Mouse (Mus musculus) mature B cell (primary cell): Measurements from ENCODE around the gene Cdhr5.
"Not testable (repeated sequence)": the region's sequence is repeated elsewhere in the genome, so short reads cannot be mapped to it uniquely, and the experiment has no call there.

Experiments used
- in situ Hi-C: fragments of 300-500 bp; cut with MboI; formaldehyde crosslinking; loops from 2 replicates; pipeline ENCODE4 v1.14.3; 2019

Gene Cdhr5

DNA sequence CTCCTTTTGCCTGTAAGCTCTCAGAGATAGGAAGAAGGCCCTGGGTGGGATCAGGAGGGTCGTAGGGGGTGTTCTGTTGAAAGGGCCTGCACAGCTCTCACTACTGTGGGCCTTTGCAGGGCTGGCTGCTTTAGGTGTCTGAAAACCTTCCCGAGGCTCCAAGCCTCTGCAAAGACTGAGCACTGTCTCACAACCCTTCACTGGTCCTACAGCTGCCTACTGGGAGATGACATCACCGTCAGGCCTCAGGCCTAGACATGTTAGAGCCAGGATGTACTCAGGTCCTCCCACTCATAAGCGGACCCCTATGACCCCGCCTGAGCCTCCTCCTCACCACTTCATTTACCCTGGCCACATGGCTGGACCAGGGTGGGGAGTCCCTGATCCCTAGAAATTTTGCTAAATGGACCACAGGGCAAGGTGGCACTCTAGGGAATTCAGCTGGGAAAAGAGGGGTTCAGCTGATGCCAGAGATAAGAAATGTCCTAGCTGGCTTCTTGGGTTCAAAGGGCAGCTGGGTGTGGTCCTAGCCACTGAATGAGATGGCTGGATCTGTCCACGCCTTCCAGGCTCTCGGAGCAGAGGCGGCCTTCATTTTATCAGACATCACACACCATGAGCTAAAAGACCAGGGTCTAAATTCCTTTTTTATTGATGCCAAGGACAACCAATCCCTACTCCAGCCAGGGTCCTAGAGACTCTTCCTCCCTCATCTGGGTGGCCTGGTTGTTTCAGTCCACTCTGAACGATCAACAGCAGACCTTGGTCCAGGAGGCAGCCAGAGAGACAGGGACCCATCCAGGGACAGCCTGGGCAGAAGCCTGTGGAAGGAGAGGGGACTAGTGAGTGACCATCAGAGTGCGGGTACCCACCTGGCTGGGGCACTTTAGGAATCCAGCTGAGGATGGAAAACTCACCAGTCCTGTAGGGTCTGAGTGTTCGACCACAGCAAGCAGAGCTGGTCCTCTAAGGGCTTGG lies 1.4 kb upstream of the Cdhr5 start:
- in situ Hi-C loops = no loop called here

DNA sequence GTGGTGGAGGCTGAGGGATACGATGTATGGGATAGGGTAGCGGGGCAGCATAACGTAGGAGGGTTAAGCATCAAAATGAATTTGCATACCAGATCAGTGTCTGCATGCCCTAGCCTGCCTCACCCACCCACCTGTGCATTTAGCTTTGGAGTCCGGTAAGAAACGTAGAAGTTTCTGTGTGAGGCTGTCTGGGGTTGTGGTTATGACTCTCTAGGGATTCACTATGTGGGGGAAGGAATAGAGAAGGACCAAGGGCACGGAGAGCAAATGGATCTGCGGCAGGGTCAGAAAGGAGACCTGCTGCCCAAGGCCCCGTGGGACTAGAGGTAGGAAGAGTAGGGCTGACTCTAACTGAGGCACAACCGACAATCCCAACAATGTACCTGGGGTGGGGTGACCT lies 1.2 kb downstream of the Cdhr5 start:
- in situ Hi-C loops = no loop called here

DNA sequence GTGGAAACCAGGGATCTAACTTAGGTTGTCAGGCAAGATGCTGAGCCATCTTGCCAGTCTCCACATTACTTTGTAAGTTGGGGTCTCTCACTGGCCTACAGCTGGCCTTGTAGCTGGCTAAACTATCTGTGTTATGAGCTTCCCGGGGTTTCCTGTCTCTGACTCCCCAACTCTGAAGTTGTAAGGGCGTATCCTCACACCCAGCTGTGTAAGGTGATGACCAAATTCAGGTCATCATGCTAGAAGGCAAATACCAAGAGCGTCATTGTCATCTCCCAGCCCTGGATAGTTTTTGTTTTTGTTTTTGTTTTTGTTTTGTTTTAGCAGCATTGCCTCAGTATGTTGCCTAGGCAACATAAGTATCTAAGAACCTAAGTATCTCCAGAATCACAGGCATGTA lies 6.0 kb downstream of the Cdhr5 start:
- in situ Hi-C loops = no loop called here

DNA sequence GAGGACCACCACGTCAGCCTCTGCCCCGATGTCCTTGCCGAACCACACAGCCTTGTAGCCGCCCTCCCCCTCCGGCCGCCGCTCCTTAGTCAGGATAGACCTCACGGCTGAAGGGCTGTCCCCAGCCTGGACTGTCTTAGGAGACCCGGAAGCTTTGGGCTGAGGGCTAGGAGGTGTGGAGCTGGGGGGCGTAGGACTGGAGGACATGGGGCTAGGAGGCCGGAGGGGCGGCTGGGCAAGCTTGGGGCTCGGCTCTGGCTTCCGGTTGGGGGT lies 7.4 kb downstream of the Cdhr5 start:
- in situ Hi-C loops = no loop called here

DNA sequence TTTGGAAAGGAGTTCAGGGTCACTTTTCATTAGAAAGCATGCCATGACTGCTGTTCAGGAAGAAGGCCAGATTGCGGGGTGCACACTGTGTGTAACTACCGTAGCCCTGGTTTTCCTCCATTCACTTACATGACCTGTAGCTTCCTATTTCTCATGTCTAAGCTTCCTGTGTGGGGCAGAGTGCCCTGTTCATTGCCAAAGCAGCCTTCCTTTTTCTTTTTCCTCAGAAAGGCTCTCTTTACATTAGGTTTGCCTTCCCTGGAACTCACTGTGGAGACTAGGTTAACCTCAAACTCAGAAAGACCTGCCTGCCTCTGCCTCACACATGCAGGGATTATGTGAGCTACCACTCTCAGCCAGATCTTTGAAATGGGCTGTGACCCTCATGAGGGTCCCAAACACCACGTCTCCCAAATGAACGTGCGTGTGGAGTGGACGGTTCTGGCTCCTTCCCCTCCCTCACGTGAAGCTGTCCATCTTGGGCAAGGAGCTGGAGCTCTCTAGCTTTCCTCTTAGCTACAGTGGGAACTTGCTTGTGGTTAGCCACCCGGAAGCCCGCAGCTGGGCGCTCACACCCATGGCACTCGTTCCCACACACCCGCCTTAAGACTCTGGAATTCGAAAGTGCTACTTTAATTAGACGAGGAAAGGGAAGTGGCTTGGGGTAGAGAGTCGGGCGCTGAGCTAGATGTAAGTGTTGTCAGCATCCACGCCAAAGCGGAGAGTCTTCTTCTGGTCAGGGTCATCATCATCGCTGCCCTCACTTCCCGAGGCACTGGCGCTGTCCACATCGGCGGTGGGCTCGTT lies 7.9 kb downstream of the Cdhr5 start:
- in situ Hi-C loops = no loop called here

DNA sequence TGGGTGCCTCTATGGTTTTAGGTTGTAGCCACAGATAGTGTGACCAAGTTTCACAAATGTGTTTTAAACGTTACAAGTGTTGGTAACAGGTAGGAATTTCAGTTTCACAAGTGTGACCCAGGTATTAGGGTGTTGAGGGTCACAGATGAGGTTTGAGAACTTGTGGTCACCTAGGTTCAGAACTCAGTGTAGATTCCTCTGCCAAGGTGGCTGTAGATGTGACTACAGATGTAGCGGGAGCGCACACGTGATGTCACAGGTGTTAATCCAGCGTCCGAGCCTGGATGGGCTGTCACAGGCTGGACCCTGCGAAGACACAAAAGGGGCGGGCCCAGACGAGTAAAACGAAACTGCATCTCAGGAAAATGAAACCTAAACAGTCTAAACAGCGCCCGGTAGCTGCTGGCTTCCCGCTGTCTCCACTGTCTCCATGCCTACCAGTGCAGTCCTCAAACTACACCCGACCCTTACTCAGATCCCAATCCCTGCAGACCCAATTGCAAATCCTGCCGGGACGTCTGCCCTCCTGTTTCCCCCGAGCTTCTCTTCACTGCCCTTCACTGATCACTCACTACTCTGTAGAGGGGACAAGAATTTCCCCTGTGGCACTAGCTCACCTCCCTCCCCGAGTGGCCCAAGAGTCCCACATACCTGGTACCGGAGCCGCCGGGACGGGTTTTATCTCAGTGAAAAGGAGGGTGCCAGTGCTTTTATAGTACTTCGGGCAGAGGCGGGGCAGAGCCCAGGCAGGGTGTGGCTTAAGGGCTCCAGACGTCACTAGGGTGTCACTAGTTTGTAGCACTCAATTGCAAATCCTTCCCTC lies 10.6 kb downstream of the Cdhr5 start, which contains the start of gene Irf7:
Gene Irf7 (minus strand): TSS at position 743 of the 823 bp plus-strand sequence.
- in situ Hi-C loops = no loop called here

DNA sequence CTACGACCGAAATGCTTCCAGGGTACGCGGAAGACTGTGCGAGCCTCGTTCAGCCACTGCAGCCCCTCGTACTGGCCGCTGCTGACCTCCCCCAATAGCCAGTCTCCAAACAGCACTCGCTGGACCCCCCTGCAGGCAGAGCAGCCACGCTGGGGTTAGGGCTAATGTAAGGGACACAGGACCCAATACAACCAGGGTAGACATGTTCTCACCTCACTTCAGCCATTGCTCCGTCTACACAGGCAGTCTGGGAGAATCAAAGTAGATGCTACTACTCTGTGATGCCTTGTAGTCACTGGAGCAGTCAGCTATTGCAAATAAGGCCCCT lies 11.2 kb downstream of the Cdhr5 start:
- in situ Hi-C loops = no loop called here

DNA sequence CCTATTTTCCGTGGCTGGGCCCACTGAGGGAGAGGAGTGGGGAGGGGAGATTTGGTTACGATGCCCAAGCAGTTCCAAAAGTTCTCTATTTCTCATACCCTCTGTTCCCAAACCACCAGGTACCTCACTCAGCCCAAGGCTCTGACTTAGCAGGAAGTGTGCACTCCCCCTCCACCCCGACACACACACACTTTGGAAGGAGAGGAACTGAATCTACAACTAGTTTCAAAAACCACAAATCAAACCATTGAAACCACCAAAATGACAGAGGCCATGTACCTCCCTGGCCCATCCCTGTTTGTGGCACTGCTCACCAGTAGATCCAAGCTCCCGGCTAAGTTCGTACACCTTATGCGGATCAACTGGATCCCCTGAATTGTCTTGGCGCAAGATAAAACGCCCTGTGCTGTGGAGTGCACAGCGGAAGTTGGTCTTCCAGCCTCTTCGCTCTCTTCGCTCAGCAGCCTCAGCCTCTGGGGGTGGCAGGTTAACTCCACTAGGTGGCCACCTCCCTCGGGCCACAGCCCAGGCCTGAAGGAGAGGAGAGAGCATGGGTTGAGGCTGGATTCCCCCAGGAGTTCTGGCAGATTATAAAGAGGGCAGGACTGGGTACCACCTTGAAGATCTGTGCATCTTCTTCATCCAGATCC lies 11.7 kb downstream of the Cdhr5 start:
- in situ Hi-C loops = no loop called here

DNA sequence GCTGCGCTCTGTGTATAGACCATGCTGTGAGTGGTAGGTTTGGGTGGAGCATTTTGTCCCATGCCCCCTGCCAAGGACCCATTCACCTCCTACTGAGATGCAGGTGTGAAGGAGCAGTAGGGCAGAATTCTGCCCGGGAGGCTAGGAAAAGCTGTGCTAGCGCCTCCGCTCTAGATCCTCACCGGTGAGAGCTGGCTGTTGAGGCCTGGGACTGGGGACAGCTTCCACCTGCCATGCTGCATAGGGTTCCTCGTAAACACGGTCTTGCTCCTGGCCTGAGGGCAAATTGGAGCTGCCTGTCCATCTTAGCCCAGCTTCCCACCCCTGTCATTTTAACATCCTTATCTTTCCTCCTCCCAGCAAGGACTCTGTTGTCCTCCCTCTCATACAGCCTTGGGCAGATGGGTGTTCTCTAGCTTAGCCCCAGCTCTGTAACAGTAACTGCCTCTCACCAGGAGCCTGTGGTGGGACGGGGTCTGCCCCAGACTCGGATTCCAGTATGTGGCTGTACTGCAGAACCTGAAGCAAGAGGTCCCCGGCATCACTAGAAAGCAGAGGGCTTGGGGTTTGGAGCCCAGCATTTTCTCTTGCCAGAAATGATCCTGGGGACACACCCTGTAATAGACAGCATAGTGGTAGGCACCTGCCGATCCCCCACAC lies 12.4 kb downstream of the Cdhr5 start:
- in situ Hi-C loops = no loop called here

DNA sequence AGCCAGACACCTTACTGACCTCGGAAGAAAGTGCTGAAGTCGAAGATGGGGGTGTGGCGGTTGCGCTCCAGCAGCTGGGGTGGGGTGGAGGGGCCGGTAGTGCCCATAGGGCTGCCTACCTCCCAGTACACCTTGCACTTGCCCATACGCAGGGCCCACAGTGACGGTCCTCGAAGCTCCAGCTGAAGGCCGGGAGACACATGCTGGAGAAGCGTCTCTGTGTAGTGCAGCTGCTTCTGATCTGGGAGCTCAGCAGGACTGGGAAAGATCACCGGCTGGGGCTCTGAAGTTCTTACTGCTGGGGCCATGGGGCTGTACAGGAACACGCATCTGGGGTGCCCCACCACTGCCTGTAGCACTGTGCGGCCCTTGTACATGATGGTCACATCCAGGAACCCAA lies 12.9 kb downstream of the Cdhr5 start:
- in situ Hi-C loops = no loop called here

DNA sequence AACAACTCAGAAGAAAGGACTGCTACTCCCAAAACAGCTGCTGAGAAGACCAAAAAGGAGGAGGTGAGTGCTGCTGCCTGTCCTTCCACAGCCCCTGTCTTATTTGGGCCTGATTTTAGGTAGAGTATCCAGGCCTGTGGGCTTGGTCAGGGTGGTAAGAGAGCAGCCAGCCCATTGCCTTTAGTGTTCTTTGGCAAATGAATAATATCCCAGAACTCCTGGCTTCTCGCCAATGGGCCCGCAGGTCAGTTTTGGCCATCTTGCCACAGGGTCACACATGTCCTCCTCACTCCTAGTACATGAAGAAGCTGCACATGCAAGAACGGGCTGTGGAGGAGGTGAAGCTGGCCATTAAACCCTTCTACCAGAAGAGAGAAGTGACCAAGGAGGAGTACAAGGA lies 15.1 kb downstream of the Cdhr5 start:
- in situ Hi-C loops = no loop called here

DNA sequence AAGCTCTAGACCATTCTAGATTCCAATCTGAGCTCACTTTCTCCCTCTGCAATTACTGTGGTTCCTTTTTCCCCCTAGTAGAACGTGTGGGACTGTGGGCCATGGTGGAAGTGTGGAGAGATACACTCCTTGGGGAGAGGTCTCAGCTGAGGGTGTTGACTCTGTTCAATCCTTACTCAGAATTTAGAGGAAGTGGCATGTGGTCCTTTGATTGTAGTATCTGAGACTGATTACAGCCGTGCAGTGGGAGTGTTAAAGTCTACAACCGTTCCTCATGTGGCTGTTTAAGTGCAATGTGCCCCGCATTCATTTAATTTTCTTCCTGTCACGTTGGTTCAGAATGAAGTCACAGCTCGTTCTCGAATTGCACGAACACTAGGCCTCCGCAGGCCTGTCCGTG lies 20.4 kb downstream of the Cdhr5 start:
- in situ Hi-C loops = no loop called here

DNA sequence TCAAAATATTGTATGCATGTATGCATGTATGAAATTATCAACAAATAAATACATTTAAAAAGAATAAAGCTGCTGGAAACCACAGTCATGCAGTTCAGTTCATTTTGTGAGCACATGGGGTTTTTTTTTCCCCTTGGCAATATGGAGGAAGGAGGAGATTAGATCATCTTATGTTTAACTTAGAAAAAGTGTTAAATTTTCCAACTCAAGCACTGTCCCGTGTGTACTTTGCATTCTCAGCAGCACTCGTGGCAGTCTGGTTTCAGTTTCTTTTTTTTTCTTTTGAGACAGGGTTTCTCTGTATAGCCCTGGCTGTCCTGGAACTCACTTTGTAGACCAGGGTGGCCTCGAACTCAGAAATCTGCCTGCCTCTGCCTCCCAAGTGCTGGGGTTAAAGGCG lies 26.1 kb downstream of the Cdhr5 start:
- in situ Hi-C loops = not testable (repeated sequence)

DNA sequence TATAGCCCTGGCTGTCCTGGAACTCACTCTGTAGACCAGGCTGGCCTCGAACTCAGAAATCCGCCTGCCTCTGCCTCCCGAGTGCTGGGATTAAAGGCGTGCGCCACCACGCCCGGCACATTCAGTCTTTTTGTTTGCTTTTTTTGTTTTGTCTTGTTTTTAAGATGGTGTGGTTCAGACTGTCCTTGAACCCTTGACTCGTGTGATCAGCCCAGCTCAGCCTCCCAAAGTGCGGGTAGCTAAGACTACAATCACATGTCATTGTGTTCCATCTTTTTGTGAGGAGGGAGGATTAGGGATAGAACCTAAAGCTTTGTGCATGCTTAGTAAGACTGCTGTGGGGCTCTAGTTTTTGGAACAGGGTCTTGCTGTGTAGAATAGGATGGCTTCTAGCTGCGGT lies 45.0 kb downstream of the Cdhr5 start:
- in situ Hi-C loops = no loop called here

DNA sequence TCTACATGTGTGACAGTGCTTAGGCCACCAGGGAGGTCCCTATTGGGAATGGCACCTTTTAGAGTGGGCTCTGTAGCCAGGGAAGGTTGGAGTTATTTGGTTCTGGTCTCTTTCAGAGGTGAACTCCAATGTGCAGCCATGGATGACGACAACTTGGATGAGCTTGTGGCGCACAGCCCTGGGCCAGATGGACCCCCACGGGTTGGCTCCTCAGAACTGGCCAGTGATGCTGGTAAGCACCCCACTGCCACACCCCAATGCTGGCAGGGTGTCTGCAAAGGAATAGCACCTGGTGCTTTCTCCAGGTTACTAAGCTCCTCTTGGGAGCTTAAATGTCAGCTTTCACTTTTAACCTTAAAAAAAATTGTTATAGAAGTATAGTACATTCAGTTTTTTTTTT lies 45.5 kb downstream of the Cdhr5 start:
- in situ Hi-C loops = no loop called here

DNA sequence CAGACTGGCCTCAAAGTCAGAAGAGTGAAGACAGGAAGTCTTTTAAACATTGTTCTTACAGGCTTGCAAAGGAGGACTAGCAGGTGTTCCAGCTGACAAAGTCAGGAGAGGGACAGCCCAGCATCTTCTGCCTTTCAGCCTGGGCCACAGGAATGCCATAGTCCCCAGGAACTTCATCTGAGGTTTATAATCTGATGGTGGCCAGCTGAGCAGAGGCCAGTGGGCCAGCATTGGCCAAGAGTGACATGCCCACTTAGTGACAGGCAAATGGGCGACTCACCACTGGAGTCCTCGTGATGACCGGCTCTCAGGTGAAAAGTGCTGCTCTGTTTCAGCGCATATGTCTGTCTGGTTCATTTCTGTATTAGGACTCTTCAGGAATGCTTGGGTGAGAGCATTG lies 46.0 kb downstream of the Cdhr5 start:
- in situ Hi-C loops = no loop called here

DNA sequence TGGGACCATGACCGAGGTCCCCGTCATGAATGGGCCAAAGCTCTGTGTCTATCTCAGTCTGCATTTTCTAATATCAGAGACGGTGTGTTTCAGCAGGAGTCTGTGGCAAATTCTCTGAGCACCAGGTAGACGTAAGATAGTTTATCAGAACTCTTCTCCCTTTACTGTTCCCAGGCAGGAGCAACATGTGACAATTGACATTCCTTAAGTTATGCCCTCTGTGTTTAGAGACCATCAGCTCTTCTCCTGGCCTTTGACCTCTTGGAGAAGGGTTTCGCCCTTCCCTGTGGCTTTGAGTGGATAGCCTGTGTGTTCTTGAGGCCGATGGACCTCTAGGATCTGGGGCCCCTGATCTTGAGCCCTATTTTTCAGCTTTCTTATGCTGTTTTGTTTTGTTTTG lies 46.9 kb downstream of the Cdhr5 start:
- in situ Hi-C loops = no loop called here

DNA sequence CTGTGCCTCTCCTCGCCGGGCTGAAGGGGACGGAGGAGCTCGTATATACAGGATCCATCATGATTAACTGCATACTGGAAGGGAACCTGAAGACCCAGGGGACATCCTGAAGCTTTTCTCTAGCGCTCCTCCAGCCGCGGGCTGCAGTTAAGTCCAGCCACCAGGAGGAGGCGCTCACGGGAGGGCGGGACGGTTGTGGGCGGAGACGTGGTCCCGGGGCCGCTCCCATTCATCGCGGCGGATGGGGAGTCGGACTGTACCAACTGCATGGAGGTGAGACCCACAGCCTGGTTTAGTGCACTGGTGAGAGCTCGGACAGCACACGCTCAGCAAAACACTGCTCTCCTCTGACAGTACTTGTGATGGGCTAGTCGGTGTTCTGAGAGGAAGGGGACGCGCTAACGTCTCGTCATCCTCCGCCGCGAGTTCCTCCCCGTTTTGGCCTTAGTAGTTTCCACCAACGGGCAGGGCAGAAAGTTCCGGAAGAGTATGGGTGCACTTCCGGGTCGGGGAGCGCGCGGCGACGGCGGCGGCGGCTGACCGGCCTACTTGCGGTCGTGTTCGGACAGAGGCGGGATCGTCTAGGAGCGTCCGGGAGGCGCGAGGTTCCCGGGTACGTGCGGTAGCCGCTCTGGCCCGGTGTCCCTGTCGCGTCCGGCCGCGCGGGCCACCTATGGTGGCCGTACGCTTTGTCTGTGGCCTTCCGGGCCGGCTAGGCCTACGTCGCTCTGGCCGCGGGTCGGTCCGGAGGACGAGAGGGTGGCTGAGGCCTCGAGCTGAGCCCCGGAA lies 48.1 kb downstream of the Cdhr5 start, which contains the start of gene Phrf1:
Gene Phrf1 (plus strand): TSS at position 506 of the 789 bp plus-strand sequence.
- in situ Hi-C loops = no loop called here

DNA sequence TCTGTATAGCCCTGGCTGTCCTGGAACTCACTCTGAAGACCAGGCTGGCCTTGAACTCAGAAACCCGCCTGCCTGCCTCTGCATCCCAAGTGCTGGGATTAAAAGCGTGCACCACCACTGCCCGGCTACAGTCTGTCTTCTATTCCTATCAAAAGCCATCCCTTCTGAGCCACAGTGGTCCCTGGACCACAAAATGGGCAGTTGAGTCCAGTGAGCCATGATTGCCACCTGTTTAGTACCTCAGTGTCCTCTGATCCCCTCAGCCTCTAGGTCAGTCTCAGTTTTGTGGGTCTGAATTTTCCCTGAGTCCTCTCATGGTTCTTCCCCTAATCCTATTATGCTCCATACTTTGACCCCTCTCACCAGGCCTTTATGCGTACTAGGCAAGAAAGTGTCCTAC lies 48.8 kb downstream of the Cdhr5 start:
- in situ Hi-C loops = no loop called here

DNA sequence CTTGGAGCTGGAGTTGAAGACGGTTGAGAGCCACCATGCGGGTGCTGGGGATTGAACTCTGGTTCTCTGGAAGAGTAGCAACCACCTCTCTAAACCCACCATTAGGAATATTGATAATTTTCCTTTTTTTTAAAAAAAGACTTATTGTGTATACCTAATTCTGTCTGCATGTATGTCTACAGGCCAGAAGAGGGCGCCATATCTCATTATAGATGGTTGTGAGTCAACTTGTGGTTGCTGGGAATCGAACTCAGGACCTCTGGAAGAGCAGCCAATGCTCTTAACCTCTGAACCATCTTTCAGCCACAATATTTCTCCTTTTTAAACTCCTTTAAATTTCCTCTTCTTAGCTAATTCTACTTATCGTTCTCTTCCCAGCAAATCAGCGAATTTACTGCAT lies 50.1 kb downstream of the Cdhr5 start:
- in situ Hi-C loops = no loop called here
